Mouse (Mus musculus) forebrain, embryonic 10.5 days (tissue): ENCODE results near the gene Nr4a1. TPM values are rescaled to one million over a fixed set of nuclear protein-coding genes. Genes with fewer than 3 reads are reported as not detected.

Source experiments
- DNase-seq: peaks from one replicate; pipeline ENCODE4 v3.0.0-alpha.2; 2017; ENCODE audit warnings: low spot score; ENCODE audit errors: extremely low spot score
- H3K27ac ChIP-seq: fragments of 300-500 bp; sonication (generic); 2 replicates; pipeline ENCODE4 v1.5.1; 2016; ENCODE audit warnings: mild to moderate bottlenecking
- H3K27me3 ChIP-seq: fragments of 300-500 bp; sonication (generic); 2 replicates; pipeline ENCODE4 v1.6.1; 2016; ENCODE audit warnings: mild to moderate bottlenecking; ENCODE audit not compliant: poor library complexity, severe bottlenecking
- H3K36me3 ChIP-seq: fragments of 300-500 bp; sonication (generic); replicated peaks from 2 replicates; pipeline ENCODE4 v1.6.1; 2016; ENCODE audit warnings: mild to moderate bottlenecking, moderate library complexity
- H3K4me1 ChIP-seq: fragments of 300-500 bp; sonication (generic); 2 replicates; pipeline ENCODE4 v1.6.1; 2016
- H3K4me3 ChIP-seq: fragments of 300-500 bp; sonication (generic); 2 replicates; pipeline ENCODE4 v1.5.1; 2016; ENCODE audit warnings: mild to moderate bottlenecking, moderate library complexity
- H3K9me3 ChIP-seq: fragments of 300-500 bp; sonication (generic); 2 replicates; pipeline ENCODE4 v1.6.1; 2016; ENCODE audit warnings: mild to moderate bottlenecking, moderate library complexity
- WGBS: fragments of 180-500 bp; shearing (Covaris S2); methylation state at CpG from one replicate; pipeline ENCODE4 v1.1.7; 2016; 5-methylcytosine and 5-hydroxymethylcytosine counted together
- polyA plus RNA-seq: library from polyadenylated mRNA; unstranded; fragments of >200 nt; fragmentation: Nextera tagmentation; extraction: Ambion mirVana; gene quantifications from 2 replicates; pipeline ENCODE4 v1.2.1, GENCODE M21; 2016

Nr4a1 gene
- polyA plus RNA-seq, 1 experiment from 2014 or later = 5.2 TPM

DNA sequence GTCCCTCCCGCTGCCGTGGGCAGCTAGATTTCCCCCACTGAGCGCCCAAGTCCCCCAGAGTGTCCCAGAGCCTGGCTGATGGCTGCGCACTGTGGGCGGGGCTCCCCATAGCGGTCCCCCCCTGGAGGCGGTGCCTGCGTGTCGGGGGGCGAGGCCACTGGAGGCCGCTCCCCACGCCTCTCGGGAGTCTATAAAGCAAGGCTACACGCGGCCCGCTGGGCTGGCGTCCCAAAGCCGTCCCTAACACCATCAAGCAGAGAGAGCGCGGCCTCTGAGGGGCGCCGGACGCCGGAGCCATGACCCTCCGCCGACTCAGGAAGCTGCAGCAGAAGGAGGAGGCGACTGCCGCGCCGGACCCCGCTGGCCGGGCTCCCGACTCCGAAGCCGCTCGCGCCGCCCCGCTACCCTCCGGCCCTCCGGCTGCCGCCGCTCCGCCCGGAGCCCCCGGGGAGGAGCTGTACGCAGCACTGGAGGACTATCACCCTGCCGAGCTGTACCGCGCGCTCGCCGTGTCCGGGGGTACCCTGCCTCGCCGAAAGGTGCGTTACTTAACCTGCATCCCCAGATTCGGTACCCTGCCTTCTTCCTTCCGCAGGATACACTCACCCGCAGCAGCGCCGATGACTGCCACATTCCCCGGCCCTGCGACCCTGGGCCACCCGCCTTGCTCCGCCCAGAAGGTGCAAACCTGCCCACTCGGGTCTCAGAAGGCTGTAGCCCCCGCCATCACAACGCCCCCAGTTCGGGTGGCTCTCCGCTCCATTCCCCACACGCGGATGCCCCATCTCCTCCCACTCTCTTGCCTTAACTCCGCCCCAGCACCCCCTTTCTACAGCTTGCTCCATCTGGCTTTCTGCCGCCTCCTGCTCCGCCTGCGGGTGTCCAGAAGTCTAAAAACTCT lies 29.8 kb upstream of the Nr4a1 start, which contains the start of gene Grasp:
Grasp (plus strand) TSS at position 183 of the 901 bp plus-strand sequence.
- Histone ChIP-seq H3K4me1 (peaks cover 83% of the 10 kb centered on the region), H3K27me3 (peaks cover 49% of the 10 kb centered on the region), H3K36me3 (peaks cover 14% of the 10 kb centered on the region), H3K27ac (peak within 1 kb of the TSS; percentile 89), H3K9me3 (no peaks in the 10 kb centered on the region), H3K4me3 (peak within 1 kb of the TSS; percentile 89)
- WGBS = under 1% methylated on average over 76 of the region's 77 CpGs
- DNase-seq = peak; percentile 82

DNA sequence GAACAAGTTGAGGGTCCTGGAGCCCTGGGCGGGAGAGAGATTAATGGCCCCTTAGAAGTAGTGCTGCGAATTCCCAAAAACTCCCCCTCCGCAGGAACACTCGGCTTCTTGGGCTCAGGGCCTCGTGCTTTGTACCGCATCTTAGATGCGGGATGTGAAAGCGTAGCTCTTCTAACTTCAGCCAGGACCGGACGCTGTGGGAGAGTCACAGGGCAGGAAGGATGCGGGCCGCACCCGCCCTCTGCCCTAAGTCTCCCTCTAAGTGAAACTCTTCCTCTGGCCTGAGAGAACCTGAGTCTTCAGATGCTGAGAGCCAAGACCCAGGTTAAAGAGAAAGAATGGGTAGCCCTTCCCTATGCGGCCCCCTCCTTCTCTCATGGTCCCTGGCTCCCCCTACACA lies 29.1 kb upstream of the Nr4a1 start:
- H3K4me3 ChIP-seq = peak overlapping the region; percentile 89
- peaks cover 77% of the 10 kb centered on the region for H3K4me1 ChIP-seq
- no peaks in the 10 kb centered on the region for H3K9me3 ChIP-seq
- H3K27me3 ChIP-seq = peaks cover 49% of the 10 kb centered on the region
- peak; percentile 37 for DNase-seq
- 2% methylated on average over 14 of the region's 14 CpGs for WGBS
- peaks cover 22% of the 10 kb centered on the region for H3K36me3 ChIP-seq
- peak overlapping the region; percentile 89 for H3K27ac ChIP-seq

DNA sequence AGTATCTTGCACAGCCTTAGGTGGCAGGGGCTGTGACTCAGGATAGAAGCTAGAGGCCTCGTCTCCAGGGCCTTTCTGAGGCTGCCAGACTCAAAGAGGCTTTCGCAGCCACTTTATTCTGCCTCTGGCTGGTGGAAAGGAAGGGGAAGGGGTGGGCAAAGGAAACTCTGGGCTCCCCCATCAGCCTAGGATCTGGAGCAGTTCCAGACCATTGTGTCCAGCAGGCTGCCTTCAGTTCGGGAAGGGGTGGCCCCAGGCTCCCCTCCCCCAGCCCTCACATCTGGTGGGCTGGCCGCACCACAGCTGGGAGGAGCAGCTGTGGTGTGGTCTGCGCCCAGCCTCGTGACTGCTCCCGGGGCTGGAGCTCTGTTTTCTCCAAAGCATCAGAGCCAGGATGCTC lies 26.1 kb upstream of the Nr4a1 start:
- Histone ChIP-seq H3K27me3 (peaks cover 59% of the 10 kb centered on the region), H3K27ac (peak overlapping the region; percentile 71), H3K36me3 (peaks cover 47% of the 10 kb centered on the region), H3K4me3 (no peak overlapping the region), H3K4me1 (peaks cover 59% of the 10 kb centered on the region), H3K9me3 (peaks cover 8% of the 10 kb centered on the region; the same call in 1 of the 2 replicates)
- DNase-seq = no peak
- WGBS = 17% methylated on average over 7 of the region's 7 CpGs

DNA sequence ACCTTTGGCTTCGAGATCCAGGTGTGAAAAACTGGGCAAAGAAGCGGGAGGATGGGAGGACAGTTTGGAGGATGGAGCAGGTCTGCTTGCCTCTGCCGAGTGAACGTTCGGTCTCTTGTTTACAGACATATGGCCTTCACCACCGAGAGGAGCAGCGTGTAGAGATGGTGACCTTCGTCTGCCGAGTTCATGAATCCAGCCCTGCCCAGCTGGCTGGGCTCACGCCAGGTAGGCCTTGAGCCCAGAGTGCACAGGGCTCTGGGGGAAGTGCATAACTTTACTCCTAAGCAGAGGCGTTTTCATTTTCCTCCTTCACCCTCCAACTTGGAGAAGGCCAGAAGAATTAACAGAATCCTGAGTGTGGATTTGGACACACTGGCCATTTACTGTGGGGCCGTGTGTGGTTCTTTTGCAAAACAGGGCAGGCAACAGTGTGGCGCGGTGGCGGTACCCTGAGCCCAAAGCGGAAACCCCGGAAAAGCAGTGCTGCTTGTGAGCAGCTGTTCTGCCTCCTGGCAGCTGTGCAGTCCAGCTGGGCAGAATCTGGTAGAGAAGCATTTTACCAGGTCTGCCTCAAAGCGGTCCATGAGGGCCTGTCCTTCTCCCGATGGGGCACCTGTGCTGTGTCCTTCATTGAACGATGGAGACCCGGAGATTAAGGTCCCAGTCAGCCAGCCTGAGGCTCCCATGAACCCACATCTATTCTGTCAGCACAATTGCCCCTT lies 25.0 kb upstream of the Nr4a1 start:
- no peak overlapping the region for H3K27ac ChIP-seq
- no peak overlapping the region for H3K4me3 ChIP-seq
- peaks cover 55% of the 10 kb centered on the region for H3K27me3 ChIP-seq
- DNase-seq = no peak
- WGBS = 95% methylated on average over 21 of the region's 21 CpGs
- peaks cover 8% of the 10 kb centered on the region; the same call in 1 of the 2 replicates for H3K9me3 ChIP-seq
- H3K4me1 ChIP-seq = peaks cover 59% of the 10 kb centered on the region
- peaks cover 47% of the 10 kb centered on the region for H3K36me3 ChIP-seq

DNA sequence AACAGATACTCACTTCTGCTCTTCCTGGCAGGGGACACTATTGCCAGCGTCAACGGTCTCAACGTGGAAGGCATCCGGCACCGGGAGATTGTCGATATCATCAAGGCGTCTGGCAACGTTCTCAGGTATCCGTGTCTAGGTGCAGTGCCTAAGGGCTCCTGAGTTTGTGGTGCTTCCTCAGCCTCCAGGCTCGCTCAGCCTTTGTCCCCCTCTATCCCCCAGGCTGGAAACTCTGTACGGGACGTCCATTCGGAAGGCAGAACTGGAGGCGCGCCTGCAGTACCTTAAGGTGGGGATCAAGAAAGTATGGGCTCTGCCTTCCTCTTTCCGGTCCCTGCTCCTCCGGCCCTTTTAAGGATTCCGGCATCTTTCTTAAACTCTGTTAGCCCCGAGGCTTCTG lies 23.6 kb upstream of the Nr4a1 start:
- Histone ChIP-seq H3K4me3 (no peak overlapping the region), H3K9me3 (peaks cover 8% of the 10 kb centered on the region; the same call in 1 of the 2 replicates), H3K4me1 (peaks cover 51% of the 10 kb centered on the region), H3K36me3 (peaks cover 47% of the 10 kb centered on the region), H3K27me3 (peaks cover 47% of the 10 kb centered on the region), H3K27ac (no peak overlapping the region)
- DNase-seq = no peak
- 94% methylated on average over 19 of the region's 19 CpGs for WGBS

DNA sequence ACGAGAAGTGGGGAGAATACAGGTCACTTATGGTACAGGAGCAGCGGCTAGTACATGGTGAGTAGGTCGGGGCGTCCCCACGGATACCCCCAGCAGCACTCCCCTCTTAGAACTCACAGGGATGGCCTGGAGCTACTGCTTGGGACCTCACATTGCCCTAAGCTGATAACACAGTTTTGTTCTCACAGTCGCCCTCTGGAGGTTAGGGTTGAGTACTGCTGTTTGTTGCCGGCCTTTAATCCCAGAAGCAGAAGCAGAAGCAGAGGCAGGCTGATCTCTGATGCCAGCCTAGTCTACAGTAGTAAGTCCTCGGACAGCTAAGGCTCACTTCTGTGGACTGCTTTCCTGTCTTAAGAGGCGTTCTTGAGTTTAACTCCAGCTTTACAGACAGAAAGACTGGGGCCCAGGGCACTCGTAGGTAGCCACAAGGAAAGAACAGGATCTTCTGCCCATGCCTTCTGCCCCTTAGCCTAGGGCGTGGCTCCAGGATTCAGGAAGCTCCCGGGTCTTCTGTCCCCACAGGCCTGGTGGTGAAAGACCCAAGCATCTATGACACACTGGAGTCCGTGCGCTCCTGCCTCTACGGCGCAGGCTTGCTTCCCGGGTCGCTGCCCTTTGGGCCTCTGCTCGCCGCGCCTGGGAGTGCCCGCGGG lies 22.9 kb upstream of the Nr4a1 start:
- Histone ChIP-seq H3K27me3 (peaks cover 47% of the 10 kb centered on the region), H3K4me3 (peak overlapping the region; percentile 25), H3K27ac (no peak overlapping the region; the same call in 1 of the 2 replicates), H3K9me3 (peaks cover 8% of the 10 kb centered on the region; the same call in 1 of the 2 replicates), H3K36me3 (peaks cover 47% of the 10 kb centered on the region), H3K4me1 (peaks cover 53% of the 10 kb centered on the region)
- 83% methylated on average over 23 of the region's 23 CpGs for WGBS
- DNase-seq = no peak

DNA sequence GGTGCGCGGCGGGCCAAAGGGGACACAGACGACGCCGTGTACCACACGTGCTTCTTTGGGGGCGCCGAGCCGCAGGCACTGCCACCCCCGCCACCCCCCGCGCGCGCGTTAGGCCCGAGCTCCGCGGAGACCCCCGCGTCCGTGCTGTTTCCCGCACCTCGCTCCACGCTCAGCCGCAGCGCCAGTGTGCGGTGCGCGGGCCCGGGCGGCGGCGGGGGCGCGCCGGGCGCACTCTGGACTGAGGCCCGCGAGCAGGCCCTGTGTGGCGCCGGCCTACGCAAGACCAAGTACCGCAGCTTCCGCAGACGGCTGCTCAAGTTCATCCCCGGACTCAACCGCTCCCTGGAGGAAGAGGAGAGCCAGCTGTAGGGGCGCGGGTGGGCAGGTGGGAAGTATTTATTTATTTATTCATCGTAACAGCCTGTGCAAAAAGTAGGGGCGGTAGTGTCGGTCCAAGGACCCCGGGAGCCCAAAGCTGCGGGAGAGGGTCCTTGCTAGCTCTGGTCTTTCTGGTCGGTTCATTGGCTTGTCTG lies 22.4 kb upstream of the Nr4a1 start:
- peaks cover 47% of the 10 kb centered on the region for H3K36me3 ChIP-seq
- H3K4me3 ChIP-seq = peak overlapping the region; percentile 25
- H3K27ac ChIP-seq = no peak overlapping the region; the same call in 1 of the 2 replicates
- peaks cover 8% of the 10 kb centered on the region; the same call in 1 of the 2 replicates for H3K9me3 ChIP-seq
- WGBS = 61% methylated on average over 56 of the region's 56 CpGs
- peaks cover 56% of the 10 kb centered on the region for H3K4me1 ChIP-seq
- H3K27me3 ChIP-seq = peaks cover 43% of the 10 kb centered on the region
- DNase-seq = no peak

DNA sequence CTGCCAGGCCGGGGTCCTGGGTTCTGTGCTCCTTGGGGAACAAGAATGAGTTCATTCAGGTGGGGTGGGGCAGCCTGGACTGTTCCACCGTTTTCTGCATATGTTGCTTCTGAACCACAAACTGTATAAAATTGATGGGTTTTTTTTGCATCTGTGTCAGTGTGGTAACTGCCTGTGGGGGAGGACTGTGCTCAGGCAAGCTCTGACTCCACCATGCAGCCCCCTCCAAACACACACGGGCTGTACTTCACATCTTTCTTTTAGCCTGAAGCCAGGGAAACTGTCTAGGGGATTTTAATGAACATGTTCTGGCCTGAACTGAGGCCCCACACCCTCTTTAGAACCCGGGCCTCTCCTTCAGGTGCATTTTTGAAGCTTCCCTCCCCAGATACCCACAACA lies 21.5 kb upstream of the Nr4a1 start:
- peaks cover 50% of the 10 kb centered on the region for H3K4me1 ChIP-seq
- 79% methylated on average over 4 of the region's 4 CpGs for WGBS
- no peak overlapping the region for H3K4me3 ChIP-seq
- peaks cover 46% of the 10 kb centered on the region for H3K27me3 ChIP-seq
- peaks cover 44% of the 10 kb centered on the region for H3K36me3 ChIP-seq
- no peak for DNase-seq
- H3K27ac ChIP-seq = no peak overlapping the region
- peaks cover 8% of the 10 kb centered on the region; the same call in 1 of the 2 replicates for H3K9me3 ChIP-seq

DNA sequence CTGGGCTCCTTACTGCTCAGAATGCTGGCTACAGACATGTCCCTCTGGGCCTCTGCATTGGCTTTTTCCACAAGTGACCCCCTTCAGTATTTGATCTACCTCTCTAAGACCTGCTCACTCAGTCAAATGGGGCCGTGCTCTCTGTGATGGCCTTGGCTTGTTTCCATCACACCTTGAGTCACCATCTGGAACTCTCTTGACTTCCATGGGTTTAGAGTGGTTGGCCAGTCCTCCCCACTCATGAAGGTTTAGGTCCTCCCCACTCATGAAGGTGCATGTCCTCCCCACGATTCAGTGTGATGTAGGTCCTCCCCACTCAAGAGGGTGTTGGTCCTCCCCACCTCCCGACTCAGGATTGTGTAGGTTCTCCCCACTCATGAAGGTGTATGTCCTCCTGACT lies 20.9 kb upstream of the Nr4a1 start:
- no peak for DNase-seq
- Histone ChIP-seq H3K27ac (no peak overlapping the region), H3K4me1 (peaks cover 44% of the 10 kb centered on the region), H3K36me3 (peaks cover 43% of the 10 kb centered on the region), H3K4me3 (no peak overlapping the region), H3K27me3 (peaks cover 51% of the 10 kb centered on the region), H3K9me3 (peaks cover 8% of the 10 kb centered on the region; the same call in 1 of the 2 replicates)
- WGBS = 90% methylated on average over 3 of the region's 3 CpGs

DNA sequence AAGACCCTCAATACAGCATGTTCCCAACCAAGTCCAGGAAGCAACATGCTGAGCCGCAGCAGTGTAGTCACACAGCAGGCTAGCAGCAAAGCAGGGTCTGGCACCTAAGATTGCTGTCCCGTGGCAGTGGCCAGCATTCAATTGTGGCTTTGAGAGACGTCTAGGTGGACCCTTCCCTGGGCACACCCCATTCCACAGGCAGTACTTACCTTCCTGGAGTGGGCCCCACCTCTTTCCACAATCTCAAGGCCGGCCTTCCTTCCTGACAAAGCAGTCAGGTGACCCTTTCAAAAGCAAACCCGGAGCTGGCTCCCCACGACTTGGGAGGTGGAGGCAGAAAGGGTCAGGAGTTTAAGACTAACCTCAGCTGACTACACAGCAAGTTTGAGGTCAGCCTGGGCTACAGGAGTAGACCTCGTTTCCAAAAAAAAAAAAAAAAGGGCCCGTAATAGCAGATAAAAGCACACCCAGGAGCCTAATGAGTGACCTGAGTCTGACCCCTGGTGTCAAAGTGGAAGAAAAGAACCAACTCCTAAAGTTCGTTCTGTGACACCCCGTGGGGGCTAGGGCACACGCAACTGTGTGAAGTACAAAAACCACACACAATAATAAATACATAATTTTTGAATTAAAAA lies 20.3 kb upstream of the Nr4a1 start:
- Histone ChIP-seq H3K9me3 (peaks cover 8% of the 10 kb centered on the region; the same call in 1 of the 2 replicates), H3K4me1 (peaks cover 45% of the 10 kb centered on the region), H3K4me3 (no peak overlapping the region), H3K36me3 (peaks cover 38% of the 10 kb centered on the region), H3K27ac (no peak overlapping the region), H3K27me3 (peaks cover 56% of the 10 kb centered on the region)
- WGBS = 19% methylated on average over 11 of the region's 11 CpGs
- DNase-seq = no peak

DNA sequence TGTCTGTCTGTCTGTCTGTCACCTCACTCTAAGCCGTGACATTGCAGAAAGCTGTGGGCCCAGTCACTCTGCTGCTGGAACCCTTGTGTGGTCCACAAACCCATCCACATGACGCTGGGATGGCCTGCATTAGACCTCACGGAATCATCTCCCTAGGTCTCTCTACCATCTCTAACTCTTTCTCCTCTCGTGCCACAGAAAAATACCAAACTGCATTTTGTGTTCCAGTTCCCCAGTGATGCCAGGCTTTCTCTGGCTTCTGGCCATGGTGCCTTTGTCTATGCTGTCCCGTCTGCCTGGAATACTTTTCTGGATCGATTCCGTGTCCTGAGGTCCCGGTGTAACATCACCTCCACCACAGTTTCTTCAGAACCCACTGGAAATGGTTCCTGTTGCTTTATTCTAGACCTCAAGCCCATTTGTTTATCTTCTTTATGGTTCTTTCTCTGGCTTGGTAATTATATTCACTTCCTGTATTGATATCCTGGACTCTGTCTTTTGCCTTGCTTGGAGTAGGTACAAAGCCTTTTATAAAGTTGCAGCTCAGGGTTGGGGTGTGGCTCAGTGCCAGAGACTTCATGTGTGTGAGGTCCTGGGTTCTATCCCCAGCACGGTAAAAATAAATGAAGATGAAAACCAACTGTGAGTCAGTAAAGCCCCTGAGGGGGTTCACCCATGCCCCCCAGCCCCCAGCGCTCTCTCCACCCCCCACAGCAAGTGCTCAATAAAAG lies 19.3 kb upstream of the Nr4a1 start:
- WGBS = 73% methylated on average over 10 of the region's 10 CpGs
- peaks cover 57% of the 10 kb centered on the region for H3K27me3 ChIP-seq
- peaks cover 8% of the 10 kb centered on the region; the same call in 1 of the 2 replicates for H3K9me3 ChIP-seq
- H3K27ac ChIP-seq = peak overlapping the region; percentile 21; the same call in 1 of the 2 replicates
- peaks cover 55% of the 10 kb centered on the region for H3K4me1 ChIP-seq
- no peak for DNase-seq
- no peak overlapping the region for H3K4me3 ChIP-seq
- peaks cover 28% of the 10 kb centered on the region for H3K36me3 ChIP-seq
